ENCODE assay signal across 9 mouse cellular contexts in the genomic region with DNA sequence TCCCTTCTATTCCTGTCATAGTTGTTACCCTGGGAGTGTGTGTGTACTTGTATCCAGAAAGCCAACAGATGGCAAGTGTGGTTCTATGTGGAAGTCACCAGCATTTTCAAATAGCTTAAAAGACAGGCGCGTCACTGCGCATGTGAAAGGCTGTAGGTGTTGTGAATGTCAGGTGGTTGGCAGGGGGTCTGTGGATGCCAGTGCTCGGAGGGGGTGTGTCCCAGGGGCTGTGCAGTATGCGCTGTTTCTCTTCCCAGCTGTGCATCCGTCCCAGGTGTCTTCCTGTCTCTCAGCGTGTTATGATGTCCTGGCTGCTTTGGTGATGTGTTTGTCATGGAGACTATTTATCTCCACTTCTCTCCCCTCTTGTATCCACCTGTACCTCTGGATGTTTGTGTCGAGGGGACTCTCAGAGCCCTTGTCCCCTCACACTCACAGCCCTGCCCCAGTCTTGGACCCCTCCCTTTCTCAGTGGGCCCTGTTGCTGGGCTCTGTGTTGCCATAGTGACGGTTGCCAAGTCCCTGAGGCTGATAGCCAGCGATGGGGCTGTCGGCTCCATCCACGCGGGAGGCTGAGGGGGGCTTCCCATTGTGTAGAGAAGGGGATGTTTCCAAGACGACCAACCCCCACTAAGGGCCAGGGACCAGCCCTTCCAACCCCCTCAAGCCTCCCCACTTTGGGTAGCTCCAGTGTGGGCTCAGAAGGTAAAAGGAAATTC. TPM values are rescaled to one million over a fixed set of nuclear protein-coding genes. Genes with fewer than 3 reads are reported as not detected.
A peak's percentile ranks its signal among the peaks of the same experiment; 100 is the strongest.
DNase-seq lines count a peak whose midpoint lies in the region; ATAC-seq lines count a peak whose summit lies in the region.
"Had no signal": no experiment of that assay in that cellular context is flagged by ENCODE, and none has a peak within 500 bp of the region (broad histone marks: within the 10 kb centered on the region; RNA-seq: fewer than 3 reads in every experiment).

No protein-coding gene starts in this region.

- H3K4me3 ChIP-seq in hindbrain, embryonic 12.5 days, result no peak overlapping the region
- peak overlapping the region; percentile 18; the same call in 1 of the 2 replicates for H3K4me3 ChIP-seq in midbrain, embryonic 12.5 days

- peak; percentile 63 to 70 for DNase-seq in right cerebral cortex, adult 2 months (ENCODE audit: low spot score in 2 of 2)
- no peak for DNase-seq in right cerebral cortex, adult 18-20 months
- DNase-seq in thymus, postnatal 4 days, result peak; percentile 63
- no peak for DNase-seq in B cell, adult 2 months
- DNase-seq in adrenal gland, postnatal 14 days, result no peak
- DNase-seq in adrenal gland, adult 8-10 months, result no peak

- no peaks in the 10 kb centered on the region for H3K9me3 ChIP-seq in hindbrain, embryonic 12.5 days (replicated peaks)
- H3K9me3 ChIP-seq in midbrain, embryonic 12.5 days, result no peaks in the 10 kb centered on the region

- 0 out of 2 replicates have a peak overlapping the region, but pooled peaks have one; percentile 9 for H3K9ac ChIP-seq in hindbrain, embryonic 12.5 days
- 0 out of 2 replicates have a peak overlapping the region, but pooled peaks have one; percentile 2 for H3K9ac ChIP-seq in midbrain, embryonic 12.5 days (replicated peaks)
- H3K9ac ChIP-seq: liver, embryonic 14.5 days had no signal

- 13% methylated on average over 14 of the region's 14 CpGs for WGBS in hindbrain, embryonic 12.5 days
- WGBS in midbrain, embryonic 12.5 days, result 11% methylated on average over 14 of the region's 14 CpGs

- peak overlapping the region; percentile 44 for H3K4me2 ChIP-seq in hindbrain, embryonic 12.5 days (replicated peaks)
- H3K4me2 ChIP-seq in midbrain, embryonic 12.5 days (replicated peaks), result peak overlapping the region; percentile 46

- peaks cover 10% of the 10 kb centered on the region; the same call in 1 of the 2 replicates for H3K36me3 ChIP-seq in hindbrain, embryonic 12.5 days
- peaks cover 13% of the 10 kb centered on the region; the same call in 1 of the 2 replicates for H3K36me3 ChIP-seq in midbrain, embryonic 12.5 days

- H3K27me3 ChIP-seq in hindbrain, embryonic 12.5 days, result no peaks in the 10 kb centered on the region
- no peaks in the 10 kb centered on the region for H3K27me3 ChIP-seq in midbrain, embryonic 12.5 days

- ATAC-seq in hindbrain, embryonic 12.5 days (ENCODE audit: low FRiP score), result peak; percentile 87
- ATAC-seq in midbrain, embryonic 12.5 days (ENCODE audit: low FRiP score, low read depth), result peak; percentile 89

- peaks cover 81% of the 10 kb centered on the region for H3K4me1 ChIP-seq in hindbrain, embryonic 12.5 days
- H3K4me1 ChIP-seq in midbrain, embryonic 12.5 days, result peaks cover 76% of the 10 kb centered on the region

- peak overlapping the region; percentile 90 for H3K27ac ChIP-seq in hindbrain, embryonic 12.5 days
- H3K27ac ChIP-seq in midbrain, embryonic 12.5 days (replicated peaks), result peak overlapping the region; percentile 93
- H3K27ac ChIP-seq: liver, embryonic 14.5 days had no signal

RNA-seq across cellular contexts. Expression of gene Dnah2, which starts 3.9 kb away (rescaled TPM):
- 1.4 and 2.5 TPM in 2 replicates for polyA plus RNA-seq in hindbrain, embryonic 12.5 days (2016; fragmentation: Nextera tagmentation; extraction: Ambion mirVana)
- polyA plus RNA-seq in midbrain, embryonic 12.5 days (2016; fragmentation: Nextera tagmentation; extraction: Ambion mirVana), result 1.9 and 2.3 TPM in 2 replicates
- 0.22 and 0.49 TPM in 2 replicates for total RNA-seq in adrenal gland, postnatal 14 days (2021)
- total RNA-seq in adrenal gland, adult 8-10 months (2022), result 1 to 10 TPM in 1 of 4 experiments, under 1 TPM in 3; 0.14 to 1.0 (median 0.70) TPM

RNA-seq across cellular contexts. Expression of gene Efnb3, which starts 7.2 kb away (rescaled TPM):
- 95.7 and 106 TPM in 2 replicates for polyA plus RNA-seq in hindbrain, embryonic 12.5 days (2016; fragmentation: Nextera tagmentation; extraction: Ambion mirVana)
- 78.3 and 84.6 TPM in 2 replicates for polyA plus RNA-seq in midbrain, embryonic 12.5 days (2016; fragmentation: Nextera tagmentation; extraction: Ambion mirVana)
- 1.5 and 2.0 TPM in 2 replicates for total RNA-seq in adrenal gland, postnatal 14 days (2021)
- under 1 TPM; 0.77 to 0.86 (median 0.81) TPM for total RNA-seq in adrenal gland, adult 8-10 months (2022)

RNA-seq across cellular contexts. Expression of gene Wrap53, which starts 27.3 kb away (rescaled TPM):
- 29.7 and 29.9 TPM in 2 replicates for polyA plus RNA-seq in hindbrain, embryonic 12.5 days (2016; fragmentation: Nextera tagmentation; extraction: Ambion mirVana)
- 29.6 and 33.2 TPM in 2 replicates for polyA plus RNA-seq in midbrain, embryonic 12.5 days (2016; fragmentation: Nextera tagmentation; extraction: Ambion mirVana)
- 9.2 and 10.1 TPM in 2 replicates for total RNA-seq in adrenal gland, postnatal 14 days (2021)
- 10 to 100 TPM in 3 of 4 experiments, 1 to 10 TPM in 1; 9.1 to 11.9 (median 11.0) TPM for total RNA-seq in adrenal gland, adult 8-10 months (2022)

RNA-seq across cellular contexts. Expression of gene Trp53, which starts 27.4 kb away (rescaled TPM):
- polyA plus RNA-seq in hindbrain, embryonic 12.5 days (2016; fragmentation: Nextera tagmentation; extraction: Ambion mirVana), result 105 and 109 TPM in 2 replicates
- 109 and 117 TPM in 2 replicates for polyA plus RNA-seq in midbrain, embryonic 12.5 days (2016; fragmentation: Nextera tagmentation; extraction: Ambion mirVana)
- total RNA-seq in adrenal gland, postnatal 14 days (2021), result 66.4 and 78.4 TPM in 2 replicates
- 10 to 100 TPM; 57.6 to 71.1 (median 64.0) TPM for total RNA-seq in adrenal gland, adult 8-10 months (2022)

RNA-seq across cellular contexts. Expression of gene Atp1b2, which starts 53.0 kb away (rescaled TPM):
- 12.1 and 18.5 TPM in 2 replicates for polyA plus RNA-seq in hindbrain, embryonic 12.5 days (2016; fragmentation: Nextera tagmentation; extraction: Ambion mirVana)
- polyA plus RNA-seq in midbrain, embryonic 12.5 days (2016; fragmentation: Nextera tagmentation; extraction: Ambion mirVana), result 11.4 and 15.2 TPM in 2 replicates
- 37.4 and 39.7 TPM in 2 replicates for total RNA-seq in adrenal gland, postnatal 14 days (2021)
- total RNA-seq in adrenal gland, adult 8-10 months (2022), result 10 to 100 TPM; 22.5 to 47.8 (median 38.2) TPM

Comparison
In these comparisons a context has a peak if more than half of its experiments do, and no peak if none do; other contexts are left out.
1. DNase-seq: peak in right cerebral cortex, adult 2 months (2 of 2) and thymus, postnatal 4 days (single experiment); none in right cerebral cortex, adult 18-20 months (single experiment), B cell, adult 2 months (0 of 2), adrenal gland, postnatal 14 days (single experiment) and adrenal gland, adult 8-10 months (single experiment).